Mouse (Mus musculus) limb, embryonic 10.5 days (tissue): ENCODE measurements around the gene Gm21883. TPM values are rescaled to one million over a fixed set of nuclear protein-coding genes. Genes with fewer than 3 reads are reported as not detected.
"Not testable (repeated sequence)": the region's sequence is repeated elsewhere in the genome, so short reads cannot be mapped to it uniquely, and the experiment has no call there.

ENCODE experiments used
- DNase-seq: peaks from one replicate; pipeline ENCODE4 v3.0.0-alpha.2; 2017; ENCODE audit warnings: low spot score
- H3K27ac ChIP-seq: fragments of 300-500 bp; sonication (generic); 2 replicates; pipeline ENCODE4 v1.5.1; 2016; ENCODE audit warnings: mild to moderate bottlenecking
- H3K27me3 ChIP-seq: fragments of 300-500 bp; sonication (generic); 2 replicates; pipeline ENCODE4 v1.6.1; 2016; ENCODE audit warnings: low read depth, mild to moderate bottlenecking; ENCODE audit not compliant: poor library complexity, severe bottlenecking
- H3K36me3 ChIP-seq: fragments of 300-500 bp; sonication (generic); 2 replicates; pipeline ENCODE4 v1.6.1; 2016; ENCODE audit warnings: mild to moderate bottlenecking, moderate library complexity
- H3K4me1 ChIP-seq: fragments of 300-500 bp; sonication (generic); 2 replicates; pipeline ENCODE4 v1.6.1; 2016
- H3K4me3 ChIP-seq: fragments of 300-500 bp; sonication (generic); 2 replicates; pipeline ENCODE4 v1.5.1; 2016; ENCODE audit warnings: mild to moderate bottlenecking, moderate library complexity
- H3K9me3 ChIP-seq: fragments of 300-500 bp; sonication (generic); replicated peaks from 2 replicates; pipeline ENCODE4 v1.6.1; 2016; ENCODE audit warnings: mild to moderate bottlenecking
- WGBS: fragments of 180-500 bp; shearing (Covaris S2); methylation state at CpG from one replicate; pipeline ENCODE4 v1.1.7; 2016; 5-methylcytosine and 5-hydroxymethylcytosine counted together
- polyA plus RNA-seq: library from polyadenylated mRNA; unstranded; fragments of >200 nt; fragmentation: Nextera tagmentation; extraction: Ambion mirVana; gene quantifications from 2 replicates; pipeline ENCODE4 v1.2.1, GENCODE M21; 2016

Gene Gm21883
- not detected in 2 replicates for polyA plus RNA-seq

DNA sequence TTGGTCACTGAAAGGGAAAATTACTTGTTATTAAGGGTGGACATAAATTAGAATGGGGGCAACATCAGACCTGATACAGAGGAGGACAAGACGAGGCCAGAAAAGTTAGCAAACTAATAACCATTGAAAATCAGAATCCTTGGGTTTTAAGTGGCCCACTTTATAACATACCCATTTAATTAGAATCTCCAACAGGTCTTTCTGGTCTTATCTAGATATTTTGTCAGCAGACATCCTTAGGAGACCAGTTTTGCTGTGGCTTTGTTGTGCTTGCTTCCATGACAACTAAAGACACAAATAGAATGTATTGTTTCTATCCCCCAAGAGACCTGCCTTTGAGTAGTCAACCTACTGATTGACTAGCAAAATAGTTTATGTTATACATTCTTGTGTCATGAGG is at the start of gene Gm21883:
Gene Gm21883 (minus strand): TSS at position 101 of the 400 bp plus-strand sequence.
- H3K36me3 ChIP-seq, H3K27me3 ChIP-seq, DNase-seq, H3K9me3 ChIP-seq, H3K4me3 ChIP-seq, H3K27ac ChIP-seq, H3K4me1 ChIP-seq: not testable (repeated sequence)
- no CpG with 5 or more reads among the region's 1 CpGs for WGBS

- H3K9me3 ChIP-seq, DNase-seq: not testable (repeated sequence)
- WGBS: 88% methylated on average over 2 of the region's 2 CpGs
Observed at GRCm38 (mm10) chrX:31618820-31619219, 44.7 kb upstream of the Gm21883 start, which contains the start of gene Spin2e. Gene Spin2e, minus strand, starts transcription at chrX:31618920.

More at GRCm38 (mm10) chrX:31618820-31619219, 44.7 kb upstream of the Gm21883 start, which contains the start of gene Spin2e:
- not testable (repeated sequence) for H3K27ac ChIP-seq, H3K4me1 ChIP-seq, H3K27me3 ChIP-seq, H3K36me3 ChIP-seq, H3K4me3 ChIP-seq

Other genes with a start within 250 kb of the Gm21883 start
- not detected in 2 replicates for gene Btbd35f26, start 237.8 kb downstream of the Gm21883 start, polyA plus RNA-seq
- not detected in 2 replicates for gene Btbd35f19, start 190.4 kb downstream of the Gm21883 start, polyA plus RNA-seq
- gene Spin2e, start 44.6 kb upstream of the Gm21883 start, polyA plus RNA-seq: not detected in 2 replicates
- not detected in 2 replicates for gene Btbd35f25, start 142.9 kb upstream of the Gm21883 start, polyA plus RNA-seq